Mouse (Mus musculus) heart, adult 18-20 months (tissue): ENCODE measurements around the gene Cltb. TPM values are rescaled to one million over a fixed set of nuclear protein-coding genes. Genes with fewer than 3 reads are reported as not detected.
A peak's percentile ranks its signal among the peaks of the same experiment; 100 is the strongest.
"Not testable (repeated sequence)": the region's sequence is repeated elsewhere in the genome, so short reads cannot be mapped to it uniquely, and the experiment has no call there.

Experiments used
- DNase-seq, 2 experiments: peaks; one replicate each; pipeline ENCODE4 v3.0.0; 2021 to 2022; ENCODE audit warnings: mixed read lengths in 1 of 2
- long read RNA-seq, 2 experiments: library from polyadenylated mRNA; stranded (forward); transcript quantifications; one replicate each; pipeline ENCODE4 v2.0.0; 2021
- total RNA-seq, 2 experiments: library from RNA; stranded (reverse); gene quantifications; 2 replicates each; pipeline ENCODE4 v1.2.3; 2021

The Cltb gene
- 10 to 100 TPM; 87.8 to 97.2 TPM for total RNA-seq
- long read RNA-seq, experiment 1, transcript Cltb-202 (5 exons, 2,186 nt): major isoform, 84 of 227 reads
- long read RNA-seq, experiment 1, partial matches to known transcripts: 0 of 227 reads
- long read RNA-seq, experiment 1, other reads (novel, unspliced or antisense): 143 of 227 reads
- long read RNA-seq, experiment 2, transcript Cltb-202 (5 exons, 2,186 nt): major isoform, 40 of 183 reads
- long read RNA-seq, experiment 2, partial matches to known transcripts: 2 of 183 reads
- long read RNA-seq, experiment 2, other reads (novel, unspliced or antisense): 141 of 183 reads

DNA sequence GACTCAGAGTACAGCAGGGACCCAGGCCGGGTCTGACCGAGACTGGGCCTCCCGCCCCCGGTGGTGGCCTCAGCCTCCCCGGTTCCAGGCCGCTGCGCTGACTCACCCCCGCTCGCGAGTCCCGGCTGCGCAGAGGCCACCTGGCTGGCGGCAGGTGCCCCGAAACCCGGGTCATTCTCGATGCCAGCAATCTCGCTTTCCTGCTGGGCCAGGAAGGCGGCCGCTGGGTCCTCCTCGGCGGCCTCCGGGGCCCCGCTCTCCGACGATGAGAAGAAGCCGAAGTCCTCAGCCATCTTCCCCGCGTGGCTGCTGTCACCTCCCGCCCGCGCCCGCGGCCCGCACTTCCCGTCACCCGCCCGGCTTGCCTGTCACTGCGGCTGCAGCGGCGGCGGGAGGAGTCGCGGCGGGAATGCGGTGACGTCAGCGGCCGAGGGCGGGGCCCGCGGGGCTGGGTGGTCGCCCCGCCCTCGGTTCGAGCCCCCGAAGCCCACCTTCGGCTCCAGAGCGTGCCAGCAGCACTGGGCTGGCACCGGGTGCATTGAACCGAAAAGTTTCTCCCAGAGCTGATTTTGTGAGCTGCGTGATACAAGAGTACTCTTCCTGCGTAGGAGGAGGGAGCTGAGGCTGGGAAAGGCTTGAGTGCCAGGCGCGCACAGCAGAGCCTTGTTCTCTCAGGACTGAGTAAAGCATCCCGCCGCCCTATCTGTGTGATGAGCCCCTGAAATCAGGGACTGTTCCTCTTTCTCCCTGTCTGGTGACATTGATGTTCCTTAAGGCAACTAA, at the start of gene Cltb:
Cltb (minus strand) TSS at position 373 of the 783 bp plus-strand sequence.
- peak; percentile 93 to 96 for DNase-seq

GRCm38 (mm10) chr13:54660877-54661276, 49.7 kb upstream of the Cltb start:
- DNase-seq: no peak

- no peak for DNase-seq
Observed at GRCm38 (mm10) chr13:54650461-54650860, 39.3 kb upstream of the Cltb start.

GRCm38 (mm10) chr13:54635011-54635410, 23.9 kb upstream of the Cltb start:
- DNase-seq: no peak

DNA sequence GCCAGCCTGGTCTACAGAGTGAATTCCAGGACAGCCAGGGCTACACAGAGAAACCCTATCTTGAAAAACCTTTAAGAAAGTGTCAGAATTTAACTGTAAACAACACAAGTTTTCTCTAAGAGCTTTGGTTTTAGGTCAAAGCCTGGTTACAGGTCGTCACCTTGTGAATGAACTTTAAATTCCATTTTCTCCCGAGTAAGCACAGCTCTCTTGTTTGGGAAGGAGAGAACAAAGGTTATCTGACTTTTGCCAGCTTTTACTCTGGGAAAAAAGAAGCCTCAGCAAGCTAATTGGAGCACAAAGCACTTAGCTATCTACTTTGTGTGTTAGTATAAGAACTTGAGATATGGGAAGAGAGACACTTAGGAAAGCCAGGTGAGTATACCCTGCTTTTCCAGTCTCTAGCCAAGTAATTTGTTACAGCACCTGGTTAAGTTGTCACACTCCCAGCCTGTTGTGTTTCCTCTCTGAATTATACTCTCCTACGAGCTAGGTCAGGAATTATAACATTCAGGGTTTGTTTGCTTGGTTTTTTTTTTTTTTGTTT, 21.7 kb upstream of the Cltb start:
- DNase-seq: no peak

GRCm38 (mm10) chr13:54629128-54629527, 18.0 kb upstream of the Cltb start:
- DNase-seq: peak; percentile 17 to 47

- no peak for DNase-seq
Observed at GRCm38 (mm10) chr13:54621960-54622521, 10.9 kb upstream of the Cltb start.

- peak; percentile 96 to 100 for DNase-seq
Observed at GRCm38 (mm10) chr13:54621155-54621932, 10.2 kb upstream of the Cltb start, which contains the start of gene Faf2. Faf2 (plus strand) TSS chr13:54621784.

GRCm38 (mm10) chr13:54616998-54617397, 5.9 kb upstream of the Cltb start:
- DNase-seq: no peak

DNA sequence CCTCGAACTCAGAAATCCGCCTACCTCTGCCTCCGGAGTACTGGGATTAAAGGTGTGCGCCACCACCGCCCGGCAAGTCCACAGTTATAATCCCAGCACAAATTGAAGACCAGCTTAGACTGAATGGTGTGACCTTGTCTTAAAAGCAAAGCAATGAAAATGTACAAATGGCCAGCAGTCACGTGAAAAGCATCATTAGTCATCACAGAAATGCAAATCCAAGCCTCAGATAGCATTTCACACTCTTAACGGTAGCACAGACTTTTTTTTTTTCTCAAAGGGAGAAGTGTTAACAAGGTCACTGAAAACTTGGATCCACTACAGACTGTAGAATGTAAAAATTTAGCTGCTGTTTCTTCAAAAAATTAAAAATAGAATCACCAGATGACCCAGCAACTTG, 5.2 kb upstream of the Cltb start:
- DNase-seq: no peak

DNA sequence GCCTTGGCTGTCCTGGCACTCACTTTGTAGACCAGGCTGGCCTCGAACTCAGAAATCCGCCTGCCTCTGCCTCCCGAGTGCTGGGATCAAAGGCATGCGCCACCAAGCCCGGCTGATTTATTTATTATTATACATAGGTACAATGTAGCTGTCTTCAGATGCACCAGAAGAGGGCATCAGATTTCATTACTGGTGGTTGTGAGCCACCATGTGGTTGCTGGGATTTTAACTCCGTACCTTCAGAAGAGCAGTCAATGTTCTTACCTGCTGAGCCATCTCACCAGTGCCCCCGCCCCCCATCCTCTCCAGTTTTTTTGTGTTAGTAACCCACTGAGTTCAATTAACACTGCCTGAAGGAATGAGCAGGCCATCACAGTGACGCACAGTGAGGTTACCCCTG, 2.0 kb upstream of the Cltb start:
- not testable (repeated sequence) for DNase-seq

- DNase-seq: peak in 1 of 2 experiments; percentile 57
Observed at GRCm38 (mm10) chr13:54610613-54610971, 552 bp downstream of the Cltb start.

DNA sequence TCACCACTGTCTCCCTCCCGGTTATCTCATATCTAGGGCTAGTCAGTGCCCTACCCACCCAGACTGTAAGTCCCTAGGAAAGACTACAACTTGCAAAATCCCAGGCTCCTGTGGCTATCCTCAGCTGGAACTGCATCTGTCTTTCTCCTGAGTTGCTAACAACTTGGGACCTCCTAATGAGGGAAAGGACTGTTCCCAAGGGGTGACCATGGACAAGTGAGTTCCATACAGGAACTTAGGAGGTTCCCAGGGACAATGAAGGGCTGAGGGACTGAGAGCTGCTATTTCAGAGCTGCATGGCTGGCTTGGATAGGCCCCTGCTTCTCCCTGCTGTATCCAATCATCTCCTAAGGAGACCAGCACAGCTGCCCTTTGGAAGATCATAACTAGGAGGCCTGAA, 1.8 kb downstream of the Cltb start:
- no peak for DNase-seq

DNA sequence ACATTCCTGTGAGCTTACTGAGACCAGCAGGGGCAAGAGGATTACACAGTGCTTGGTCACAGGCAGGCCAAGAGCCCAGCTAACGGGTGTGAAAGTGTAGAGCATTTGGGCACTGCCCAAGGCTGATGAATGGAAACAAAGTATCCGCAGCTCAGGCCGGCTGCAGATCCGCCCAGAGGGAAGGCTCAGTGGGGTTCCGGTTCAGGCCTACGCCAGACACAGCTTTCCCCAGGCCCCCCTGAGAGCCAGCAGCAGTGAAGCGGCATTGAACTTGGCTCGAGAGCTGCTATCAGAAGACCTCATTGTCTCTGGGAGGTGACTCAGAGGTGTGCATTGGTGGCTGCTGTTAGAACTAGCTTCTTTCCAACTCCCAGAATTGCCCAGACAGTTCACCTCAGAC, 2.5 kb downstream of the Cltb start:
- DNase-seq: peak in 1 of 2 experiments; percentile 56

- DNase-seq: no peak
Observed at GRCm38 (mm10) chr13:54608002-54608401, 3.1 kb downstream of the Cltb start.

DNA sequence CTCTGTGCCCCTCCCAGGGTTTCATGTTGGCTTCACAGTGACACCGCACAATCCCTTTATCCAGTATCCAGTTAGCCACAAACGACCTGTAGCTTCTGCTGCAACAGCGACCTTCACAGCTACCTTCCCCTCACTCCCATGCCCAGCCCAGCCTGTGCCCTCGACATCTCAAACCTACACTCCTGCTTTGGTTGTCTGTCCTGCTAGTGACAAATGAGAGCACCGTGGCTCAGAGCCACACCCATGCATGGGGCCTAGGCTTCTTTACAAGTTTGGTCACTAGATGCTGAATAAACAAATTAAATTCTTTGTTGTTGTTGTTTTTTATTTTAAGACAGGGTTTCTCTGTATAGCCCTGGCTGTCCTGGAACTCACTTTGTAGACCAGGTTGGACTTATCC, 3.9 kb downstream of the Cltb start:
- no peak for DNase-seq

GRCm38 (mm10) chr13:54605426-54605825, 5.7 kb downstream of the Cltb start:
- DNase-seq: peak in 1 of 2 experiments; percentile 42

- DNase-seq: no peak
Observed at GRCm38 (mm10) chr13:54604221-54604620, 6.9 kb downstream of the Cltb start.

DNA sequence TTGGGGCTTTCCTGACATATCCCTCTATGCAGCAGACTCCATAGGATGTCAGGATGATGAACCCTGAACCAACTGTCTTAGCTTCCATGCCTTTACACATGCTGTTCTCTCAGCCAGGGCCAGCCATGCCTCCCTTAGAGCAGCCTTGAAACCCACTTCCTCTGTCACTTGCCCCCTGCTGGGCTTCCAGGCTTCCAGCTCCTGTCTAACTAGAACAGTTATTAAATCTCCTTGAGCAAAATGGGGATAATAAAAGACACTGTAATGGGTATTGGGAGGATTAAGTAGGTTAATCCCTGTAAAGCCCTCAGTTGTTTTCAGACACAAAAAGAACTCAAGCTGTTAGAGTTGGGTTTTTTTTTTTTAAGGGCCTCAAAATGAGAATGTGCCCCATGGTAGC, 7.6 kb downstream of the Cltb start:
- no peak for DNase-seq

DNA sequence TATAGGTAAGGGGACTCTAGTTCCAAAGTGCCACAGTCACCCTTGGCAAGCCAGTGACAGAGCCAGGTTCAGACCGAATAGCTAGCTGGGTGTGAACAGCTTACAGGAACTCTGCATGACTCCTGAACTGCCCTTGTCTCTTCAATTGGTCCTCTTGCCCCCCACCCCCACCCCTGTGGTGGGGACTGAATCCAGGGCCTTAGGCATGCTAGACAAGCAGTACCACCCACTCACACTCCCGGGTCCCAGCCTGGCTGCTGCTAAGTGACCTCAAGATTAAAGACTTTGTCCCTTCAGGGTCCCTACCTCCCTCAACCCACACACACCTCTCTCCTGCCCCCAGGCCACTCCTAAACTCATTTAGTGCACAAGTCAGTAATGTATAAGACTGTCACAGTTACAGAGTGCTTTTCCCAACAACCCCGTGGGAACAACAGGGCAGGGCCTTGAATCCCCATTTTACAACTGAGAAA, 8.5 kb downstream of the Cltb start:
- DNase-seq: no peak

- DNase-seq: no peak
Observed at GRCm38 (mm10) chr13:54598622-54599143, 12.5 kb downstream of the Cltb start.

DNA sequence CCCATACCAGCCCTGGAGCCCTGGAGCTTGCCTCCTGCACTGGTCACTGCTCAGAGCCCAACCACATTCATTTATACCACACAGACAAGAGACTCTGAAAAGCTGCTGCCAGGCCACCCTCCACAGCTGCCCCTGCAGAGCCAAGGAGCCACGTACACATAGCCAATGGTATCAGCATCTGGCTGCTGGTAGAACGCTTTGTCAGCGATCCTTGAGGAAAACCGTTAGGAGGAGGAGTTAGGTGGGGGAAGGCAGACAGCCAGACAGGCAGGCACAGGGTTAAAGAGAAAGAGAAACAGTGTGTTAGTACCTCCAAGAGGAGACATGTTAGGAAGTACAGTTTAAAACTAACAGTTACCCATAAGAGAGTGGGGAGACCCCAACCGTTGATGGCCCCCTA, 14.3 kb downstream of the Cltb start:
- no peak for DNase-seq
